Mouse (Mus musculus): ENCODE measurements around the gene Adad2. TPM values are rescaled to one million over a fixed set of nuclear protein-coding genes. Genes with fewer than 3 reads are reported as not detected.

The Adad2 gene
- polyA plus RNA-seq, 1 experiment from 2014 or later = not detected

DNA sequence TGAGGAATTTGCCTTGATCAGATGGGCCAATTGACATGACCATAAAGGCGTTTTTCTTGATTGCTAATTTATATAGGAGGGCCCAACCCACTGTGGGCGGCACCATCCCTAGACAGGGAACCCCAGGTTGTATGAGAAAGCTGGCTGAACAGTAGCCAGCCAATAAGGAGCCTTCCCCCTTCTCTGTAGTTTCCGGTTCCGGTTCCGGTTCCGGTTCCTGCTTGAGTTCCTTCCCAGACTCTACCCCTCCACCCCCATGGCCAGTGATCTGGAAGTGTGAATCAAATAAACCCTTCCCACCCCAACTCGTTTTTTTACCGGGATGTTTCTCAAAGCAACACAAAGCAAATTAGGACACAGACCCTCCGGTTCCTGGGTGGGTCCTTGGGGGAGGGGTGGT lies 19.7 kb downstream of the Adad2 start:
- H3K27me3 ChIP-seq (ENCODE audit: control insufficient read depth, insufficient read depth, low read length) = no peaks in the 10 kb centered on the region
- H3K4me1 ChIP-seq (ENCODE audit: control insufficient read depth, insufficient read depth, low read length) = 0 out of 2 replicates have a peak, but pooled peaks cover 3% of the 10 kb centered on the region
- WGBS = 87% methylated on average over 9 of the region's 9 CpGs

DNA sequence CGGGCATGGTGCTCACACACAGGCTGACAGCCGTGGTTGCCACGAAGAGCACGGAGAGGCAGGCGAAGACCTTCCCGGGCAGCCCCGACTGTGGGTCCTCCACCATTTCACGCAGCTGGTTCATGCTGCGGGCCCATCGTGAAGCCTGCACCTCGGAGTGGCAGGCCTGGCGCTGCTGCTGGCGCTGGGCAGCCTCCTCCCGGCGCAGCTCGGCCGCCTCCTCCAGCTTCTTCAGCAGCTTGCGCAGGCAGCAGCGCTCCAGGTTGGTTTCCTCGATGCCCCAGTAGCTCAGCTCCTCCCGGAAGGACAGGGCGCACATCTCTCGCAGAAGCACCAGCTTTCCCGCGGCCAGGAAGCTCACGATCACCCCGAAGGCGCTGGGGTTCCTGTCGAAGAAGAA lies 20.4 kb downstream of the Adad2 start:
- WGBS = 58% methylated on average over 29 of the region's 29 CpGs
- Histone ChIP-seq H3K27ac (ENCODE audit: low read depth, low read length) (no peak overlapping the region), H3K27me3 (ENCODE audit: control insufficient read depth, insufficient read depth, low read length) (no peaks in the 10 kb centered on the region), H3K4me2 (ENCODE audit: low read depth, low read length) (no peak overlapping the region), H3K9me3 (ENCODE audit: control insufficient read depth, low read length) (no peaks in the 10 kb centered on the region), H3K36me3 (ENCODE audit: control insufficient read depth, insufficient read depth, low read length) (no peaks in the 10 kb centered on the region), H3K4me3 (ENCODE audit: low read depth, low read length) (no peak overlapping the region), H3K9ac (replicated peaks; ENCODE audit: low read depth, low read length) (no peak overlapping the region), H3K4me1 (ENCODE audit: control insufficient read depth, insufficient read depth, low read length) (0 out of 2 replicates have a peak, but pooled peaks cover 3% of the 10 kb centered on the region)
- no peak for ATAC-seq (ENCODE audit: low read depth)

More for the DNA sequence above, 19.7 kb downstream of the Adad2 start:
- Histone ChIP-seq H3K4me2 (ENCODE audit: low read depth, low read length) (no peak overlapping the region), H3K4me3 (ENCODE audit: low read depth, low read length) (no peak overlapping the region), H3K27ac (ENCODE audit: low read depth, low read length) (no peak overlapping the region), H3K9ac (replicated peaks; ENCODE audit: low read depth, low read length) (no peak overlapping the region), H3K9me3 (ENCODE audit: control insufficient read depth, low read length) (no peaks in the 10 kb centered on the region), H3K36me3 (ENCODE audit: control insufficient read depth, insufficient read depth, low read length) (no peaks in the 10 kb centered on the region)
- no peak for ATAC-seq (ENCODE audit: low read depth)

DNA sequence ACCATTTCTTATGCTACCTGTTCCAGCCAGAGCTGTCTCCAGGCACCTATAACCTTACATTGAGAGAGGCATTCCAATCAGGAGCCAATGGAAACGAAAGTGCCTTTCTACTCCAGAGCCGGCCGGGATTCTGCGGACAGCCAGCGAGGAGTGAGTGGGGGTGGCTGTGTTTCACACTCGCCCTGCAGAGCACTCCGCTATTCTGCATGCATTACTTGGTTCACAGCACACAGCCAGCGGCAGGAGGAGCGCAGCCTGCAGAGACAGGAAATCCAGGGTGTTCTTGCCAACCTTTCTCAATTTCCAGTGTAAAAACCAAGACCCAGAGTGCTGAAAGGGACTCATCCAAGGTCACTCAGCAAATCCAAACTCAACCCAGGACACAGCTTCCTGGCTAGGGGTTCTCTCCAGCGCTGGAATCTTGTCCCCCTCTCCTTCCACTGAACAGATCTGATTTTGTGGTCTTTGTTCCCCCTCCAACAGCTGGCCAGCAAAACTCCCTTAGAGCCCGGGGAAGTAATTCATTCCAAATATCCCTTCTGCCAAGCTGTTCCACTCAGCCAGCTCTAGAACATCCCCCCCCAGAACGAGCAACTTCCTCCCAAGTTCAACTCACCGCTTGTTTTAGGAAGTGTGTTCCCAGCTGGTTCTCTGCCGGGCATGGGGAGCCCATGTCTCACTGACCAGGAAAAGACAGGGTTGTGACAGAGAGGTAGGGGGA lies 22.2 kb downstream of the Adad2 start:
- Histone ChIP-seq H3K36me3 (ENCODE audit: control insufficient read depth, insufficient read depth, low read length) (no peaks in the 10 kb centered on the region), H3K4me1 (ENCODE audit: control insufficient read depth, insufficient read depth, low read length) (0 out of 2 replicates have a peak, but pooled peaks cover 3% of the 10 kb centered on the region), H3K9me3 (ENCODE audit: control insufficient read depth, low read length) (no peaks in the 10 kb centered on the region), H3K27me3 (ENCODE audit: control insufficient read depth, insufficient read depth, low read length) (no peaks in the 10 kb centered on the region), H3K4me3 (ENCODE audit: low read depth, low read length) (no peak overlapping the region), H3K9ac (replicated peaks; ENCODE audit: low read depth, low read length) (no peak overlapping the region), H3K27ac (ENCODE audit: low read depth, low read length) (no peak overlapping the region), H3K4me2 (ENCODE audit: low read depth, low read length) (no peak overlapping the region)
- ATAC-seq (ENCODE audit: low read depth) = no peak
- WGBS = 22% methylated on average over 14 of the region's 14 CpGs

DNA sequence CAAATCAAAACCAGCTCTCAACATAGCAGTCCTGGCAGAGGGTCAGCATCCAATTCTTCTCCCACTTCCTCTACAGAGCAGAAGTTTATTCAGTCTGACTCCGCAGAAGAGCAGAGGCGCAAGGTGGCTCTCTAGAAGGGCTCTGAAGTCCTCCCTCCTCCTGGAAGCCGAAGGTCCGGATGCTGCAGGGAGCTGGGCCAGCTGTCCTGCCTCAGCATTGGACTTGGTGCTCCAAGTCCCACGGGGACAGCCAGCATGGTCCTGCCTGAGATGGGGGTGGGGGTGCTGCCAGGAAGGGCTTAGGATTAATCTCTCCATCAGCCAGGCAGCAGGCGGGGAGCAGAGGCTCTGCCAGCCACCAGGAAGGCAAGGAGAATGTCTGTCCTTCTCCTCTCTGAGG lies 22.8 kb downstream of the Adad2 start, which contains the start of gene Kcng4:
TSS of gene Kcng4 (minus strand) at position 303 of the 400 bp plus-strand sequence.
- Histone ChIP-seq H3K9ac (replicated peaks; ENCODE audit: low read depth, low read length) (no peak within 1 kb of the TSS), H3K4me1 (ENCODE audit: control insufficient read depth, insufficient read depth, low read length) (0 out of 2 replicates have a peak, but pooled peaks cover 3% of the 10 kb centered on the region), H3K4me3 (ENCODE audit: low read depth, low read length) (no peak within 1 kb of the TSS), H3K36me3 (ENCODE audit: control insufficient read depth, insufficient read depth, low read length) (no peaks in the 10 kb centered on the region), H3K27ac (ENCODE audit: low read depth, low read length) (no peak within 1 kb of the TSS), H3K4me2 (ENCODE audit: low read depth, low read length) (no peak within 1 kb of the TSS), H3K9me3 (ENCODE audit: control insufficient read depth, low read length) (no peaks in the 10 kb centered on the region), H3K27me3 (ENCODE audit: control insufficient read depth, insufficient read depth, low read length) (no peaks in the 10 kb centered on the region)
- ATAC-seq (ENCODE audit: low read depth) = no peak
- WGBS = 44% methylated on average over 6 of the region's 6 CpGs

DNA sequence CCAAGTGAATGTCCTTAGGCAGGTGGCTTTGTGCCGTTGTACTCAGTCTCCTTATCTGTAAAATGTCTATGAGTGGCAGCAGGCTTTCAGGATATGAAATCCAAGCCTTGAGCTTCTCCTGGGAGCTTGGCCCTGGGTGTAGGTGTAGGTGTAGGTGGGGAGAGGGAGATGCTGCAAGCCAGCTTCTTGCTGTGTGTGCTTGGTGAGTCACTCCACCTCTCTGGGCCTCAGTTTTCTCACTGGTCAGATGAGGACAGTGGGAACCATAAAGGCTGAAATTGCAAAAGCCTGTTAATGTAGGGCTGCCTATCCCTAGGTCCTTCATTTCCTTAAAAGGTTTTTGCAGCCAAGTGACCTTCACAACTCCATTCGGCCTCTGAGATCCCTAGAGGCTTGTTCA lies 23.4 kb downstream of the Adad2 start:
- Histone ChIP-seq H3K9ac (replicated peaks; ENCODE audit: low read depth, low read length) (no peak overlapping the region), H3K9me3 (ENCODE audit: control insufficient read depth, low read length) (no peaks in the 10 kb centered on the region), H3K27me3 (ENCODE audit: control insufficient read depth, insufficient read depth, low read length) (no peaks in the 10 kb centered on the region), H3K4me1 (ENCODE audit: control insufficient read depth, insufficient read depth, low read length) (0 out of 2 replicates have a peak, but pooled peaks cover 3% of the 10 kb centered on the region), H3K4me2 (ENCODE audit: low read depth, low read length) (no peak overlapping the region), H3K4me3 (ENCODE audit: low read depth, low read length) (no peak overlapping the region), H3K27ac (ENCODE audit: low read depth, low read length) (no peak overlapping the region), H3K36me3 (ENCODE audit: control insufficient read depth, insufficient read depth, low read length) (no peaks in the 10 kb centered on the region)
- no peak for ATAC-seq (ENCODE audit: low read depth)
- 67% methylated on average over 2 of the region's 2 CpGs for WGBS

DNA sequence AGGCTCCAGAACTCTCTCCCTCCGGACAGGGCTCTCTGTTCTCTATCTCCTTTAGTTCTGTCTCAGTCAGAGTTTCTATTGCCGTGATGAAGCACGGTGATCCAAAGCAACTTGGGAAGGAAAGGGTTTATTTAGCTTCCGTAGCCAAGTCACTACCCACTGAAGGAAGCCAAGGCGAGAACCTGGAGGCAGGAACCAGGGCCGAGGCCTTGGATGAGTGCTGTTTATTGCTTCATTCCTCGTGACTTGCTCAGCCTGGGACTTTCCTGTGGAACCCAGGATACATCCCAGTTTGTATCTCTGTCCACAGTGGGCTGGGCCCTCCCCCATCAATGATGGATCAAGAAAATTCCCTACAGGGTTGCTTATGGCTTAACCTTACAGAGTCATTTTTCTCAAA lies 24.2 kb downstream of the Adad2 start:
- Histone ChIP-seq H3K4me2 (ENCODE audit: low read depth, low read length) (no peak overlapping the region), H3K27me3 (ENCODE audit: control insufficient read depth, insufficient read depth, low read length) (no peaks in the 10 kb centered on the region), H3K9ac (replicated peaks; ENCODE audit: low read depth, low read length) (no peak overlapping the region), H3K4me1 (ENCODE audit: control insufficient read depth, insufficient read depth, low read length) (0 out of 2 replicates have a peak, but pooled peaks cover 3% of the 10 kb centered on the region), H3K9me3 (ENCODE audit: control insufficient read depth, low read length) (no peaks in the 10 kb centered on the region), H3K27ac (ENCODE audit: low read depth, low read length) (no peak overlapping the region), H3K36me3 (ENCODE audit: control insufficient read depth, insufficient read depth, low read length) (no peaks in the 10 kb centered on the region), H3K4me3 (ENCODE audit: low read depth, low read length) (no peak overlapping the region)
- 69% methylated on average over 7 of the region's 7 CpGs for WGBS
- ATAC-seq (ENCODE audit: low read depth) = no peak

DNA sequence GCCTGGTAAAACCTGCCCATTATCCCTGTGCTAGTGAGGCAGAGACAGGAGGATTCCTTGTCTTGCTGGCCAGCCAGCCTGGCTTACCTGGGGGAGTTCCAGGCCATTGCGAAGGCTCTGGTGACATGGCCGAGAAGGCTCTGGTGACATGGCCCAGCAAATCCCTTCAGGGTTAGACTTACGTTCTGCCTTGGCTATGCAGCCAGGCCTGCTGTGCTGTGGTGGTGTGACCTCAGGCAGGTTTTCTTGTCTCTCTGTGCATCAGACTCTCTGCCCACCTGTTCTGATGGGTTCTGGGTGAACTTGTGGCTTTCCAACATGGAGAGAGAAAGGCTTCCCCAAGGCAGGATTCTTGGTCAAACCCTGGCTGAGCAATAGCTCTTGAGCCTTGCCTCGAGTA lies 24.8 kb downstream of the Adad2 start:
- Histone ChIP-seq H3K4me3 (ENCODE audit: low read depth, low read length) (no peak overlapping the region), H3K9ac (replicated peaks; ENCODE audit: low read depth, low read length) (no peak overlapping the region), H3K27me3 (ENCODE audit: control insufficient read depth, insufficient read depth, low read length) (no peaks in the 10 kb centered on the region), H3K4me1 (ENCODE audit: control insufficient read depth, insufficient read depth, low read length) (0 out of 2 replicates have a peak, but pooled peaks cover 3% of the 10 kb centered on the region), H3K9me3 (ENCODE audit: control insufficient read depth, low read length) (no peaks in the 10 kb centered on the region), H3K4me2 (ENCODE audit: low read depth, low read length) (no peak overlapping the region), H3K36me3 (ENCODE audit: control insufficient read depth, insufficient read depth, low read length) (no peaks in the 10 kb centered on the region), H3K27ac (ENCODE audit: low read depth, low read length) (no peak overlapping the region)
- no peak for ATAC-seq (ENCODE audit: low read depth)
- 91% methylated on average over 4 of the region's 4 CpGs for WGBS

DNA sequence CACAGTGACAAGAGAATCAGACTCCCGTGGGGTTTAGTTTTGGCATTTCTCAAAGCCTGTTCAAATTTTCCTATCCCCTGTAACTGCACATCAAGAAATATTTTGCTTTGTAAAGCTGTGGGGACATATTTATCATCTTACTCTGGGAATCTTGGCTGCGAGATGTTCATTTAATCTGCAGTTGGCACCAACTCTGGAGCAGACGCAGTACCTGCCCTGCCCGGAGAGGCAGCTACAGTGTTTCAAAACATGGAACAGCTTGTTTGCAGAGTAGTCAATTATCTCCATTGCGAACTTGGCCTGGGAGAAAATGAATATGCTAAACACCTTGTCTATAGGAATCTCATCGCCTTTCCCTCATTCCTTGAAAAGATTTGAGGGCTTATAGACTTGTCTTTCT lies 25.7 kb downstream of the Adad2 start:
- Histone ChIP-seq H3K27me3 (ENCODE audit: control insufficient read depth, insufficient read depth, low read length) (no peaks in the 10 kb centered on the region), H3K4me1 (ENCODE audit: control insufficient read depth, insufficient read depth, low read length) (no peaks in the 10 kb centered on the region), H3K9ac (replicated peaks; ENCODE audit: low read depth, low read length) (no peak overlapping the region), H3K27ac (ENCODE audit: low read depth, low read length) (no peak overlapping the region), H3K4me2 (ENCODE audit: low read depth, low read length) (no peak overlapping the region), H3K4me3 (ENCODE audit: low read depth, low read length) (no peak overlapping the region), H3K36me3 (ENCODE audit: control insufficient read depth, insufficient read depth, low read length) (no peaks in the 10 kb centered on the region), H3K9me3 (ENCODE audit: control insufficient read depth, low read length) (no peaks in the 10 kb centered on the region)
- ATAC-seq (ENCODE audit: low read depth) = no peak
- WGBS = 81% methylated on average over 6 of the region's 6 CpGs

DNA sequence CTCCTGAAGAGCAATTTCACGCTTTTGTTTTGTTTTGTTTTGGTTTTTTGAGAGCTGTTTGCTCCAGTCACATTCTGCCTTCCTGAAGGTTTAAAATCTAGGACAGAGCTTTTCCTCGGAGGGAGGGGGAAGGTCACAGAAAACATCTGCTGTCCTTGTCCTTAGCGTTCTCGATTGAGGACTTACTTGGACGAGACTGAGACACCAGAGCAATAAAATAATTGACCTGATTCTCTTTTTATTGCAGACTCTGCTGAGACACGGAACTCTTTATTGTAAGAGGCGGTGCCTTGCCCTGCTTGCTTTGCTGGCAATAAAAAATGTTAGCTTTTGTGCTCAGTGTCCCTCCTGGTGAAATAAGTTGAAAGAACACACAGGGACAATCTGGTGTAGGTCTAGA lies 27.3 kb downstream of the Adad2 start:
- Histone ChIP-seq H3K4me1 (ENCODE audit: control insufficient read depth, insufficient read depth, low read length) (peaks cover 3% of the 10 kb centered on the region; the same call in 1 of the 2 replicates), H3K9ac (replicated peaks; ENCODE audit: low read depth, low read length) (no peak overlapping the region), H3K4me2 (ENCODE audit: low read depth, low read length) (no peak overlapping the region), H3K4me3 (ENCODE audit: low read depth, low read length) (no peak overlapping the region), H3K27ac (ENCODE audit: low read depth, low read length) (no peak overlapping the region), H3K36me3 (ENCODE audit: control insufficient read depth, insufficient read depth, low read length) (no peaks in the 10 kb centered on the region), H3K27me3 (ENCODE audit: control insufficient read depth, insufficient read depth, low read length) (no peaks in the 10 kb centered on the region), H3K9me3 (ENCODE audit: control insufficient read depth, low read length) (no peaks in the 10 kb centered on the region)
- WGBS = 19% methylated on average over 7 of the region's 7 CpGs
- no peak for ATAC-seq (ENCODE audit: low read depth)

All from neural tube, embryonic 14.5 days (tissue).